Comparison of ENCODE assay signal across 20 mouse cellular contexts in genomic region chr11:106073774-106074173, GRCm38 (mm10).
"Had no signal": no experiment of that assay in that cellular context is flagged by ENCODE, and none has a peak within 500 bp of the region (broad histone marks: within the 10 kb centered on the region; RNA-seq: fewer than 3 reads in every experiment).

No protein-coding gene starts in this region.

- H3K27me3 ChIP-seq: megakaryocyte, embryonic 14.5 days; midbrain, embryonic 13.5 days; midbrain, embryonic 15.5 days; neural tube, embryonic 13.5 days; neural tube, embryonic 15.5 days; stomach, embryonic 15.5 days had no signal

- H3K4me1 ChIP-seq: megakaryocyte, embryonic 14.5 days; midbrain, embryonic 13.5 days; midbrain, embryonic 15.5 days; neural tube, embryonic 13.5 days; neural tube, embryonic 15.5 days; stomach, embryonic 15.5 days had no signal

- ATAC-seq: midbrain, embryonic 13.5 days; midbrain, embryonic 15.5 days had no signal

- DNase-seq: lung, adult 18-20 months; lung, embryonic 14.5 days; lung, postnatal 10 days; lung, postnatal 4 days; retina, postnatal 1 day; right cerebral cortex, adult 18-20 months; right cerebral cortex, postnatal 25 days; right cerebral cortex, postnatal 4 days; spleen, adult 18-20 months; thymus, adult 2 months; thymus, postnatal 25 days; thymus, postnatal 4 days had no signal

- H3K9ac ChIP-seq: lung, embryonic 14.5 days; midbrain, embryonic 13.5 days; midbrain, embryonic 15.5 days; neural tube, embryonic 13.5 days; neural tube, embryonic 15.5 days; stomach, embryonic 15.5 days had no signal

- H3K9me3 ChIP-seq: megakaryocyte, embryonic 14.5 days; midbrain, embryonic 13.5 days; midbrain, embryonic 15.5 days; neural tube, embryonic 13.5 days; neural tube, embryonic 15.5 days; stomach, embryonic 15.5 days had no signal

- H3K4me3 ChIP-seq: megakaryocyte, embryonic 14.5 days; midbrain, embryonic 13.5 days; midbrain, embryonic 15.5 days; myocyte; neural tube, embryonic 13.5 days; neural tube, embryonic 15.5 days; stomach, embryonic 15.5 days had no signal

- H3K27ac ChIP-seq: midbrain, embryonic 13.5 days; midbrain, embryonic 15.5 days; neural tube, embryonic 13.5 days; neural tube, embryonic 15.5 days; stomach, embryonic 15.5 days; stomach, postnatal 0 days had no signal
